Mouse (Mus musculus): ENCODE measurements around the gene Mef2d. TPM values are rescaled to one million over a fixed set of nuclear protein-coding genes. Genes with fewer than 3 reads are reported as not detected.
A peak's percentile ranks its signal among the peaks of the same experiment; 100 is the strongest.
"Not testable (repeated sequence)": the region's sequence is repeated elsewhere in the genome, so short reads cannot be mapped to it uniquely, and the experiment has no call there.

Gene Mef2d
- polyA plus RNA-seq, 1 experiment: 26.1 TPM

GRCm38 (mm10) chr3:88174894-88175293 is 32.7 kb downstream of the Mef2d start:
- WGBS: 60% methylated on average over 2 of the region's 2 CpGs
- no peak for DNase-seq (ENCODE audit: low read depth, low spot score)

GRCm38 (mm10) chr3:88177106-88177505 is 34.9 kb downstream of the Mef2d start:
- WGBS: 19% methylated on average over 5 of the region's 5 CpGs
- DNase-seq (ENCODE audit: low read depth, low spot score): no peak

DNA sequence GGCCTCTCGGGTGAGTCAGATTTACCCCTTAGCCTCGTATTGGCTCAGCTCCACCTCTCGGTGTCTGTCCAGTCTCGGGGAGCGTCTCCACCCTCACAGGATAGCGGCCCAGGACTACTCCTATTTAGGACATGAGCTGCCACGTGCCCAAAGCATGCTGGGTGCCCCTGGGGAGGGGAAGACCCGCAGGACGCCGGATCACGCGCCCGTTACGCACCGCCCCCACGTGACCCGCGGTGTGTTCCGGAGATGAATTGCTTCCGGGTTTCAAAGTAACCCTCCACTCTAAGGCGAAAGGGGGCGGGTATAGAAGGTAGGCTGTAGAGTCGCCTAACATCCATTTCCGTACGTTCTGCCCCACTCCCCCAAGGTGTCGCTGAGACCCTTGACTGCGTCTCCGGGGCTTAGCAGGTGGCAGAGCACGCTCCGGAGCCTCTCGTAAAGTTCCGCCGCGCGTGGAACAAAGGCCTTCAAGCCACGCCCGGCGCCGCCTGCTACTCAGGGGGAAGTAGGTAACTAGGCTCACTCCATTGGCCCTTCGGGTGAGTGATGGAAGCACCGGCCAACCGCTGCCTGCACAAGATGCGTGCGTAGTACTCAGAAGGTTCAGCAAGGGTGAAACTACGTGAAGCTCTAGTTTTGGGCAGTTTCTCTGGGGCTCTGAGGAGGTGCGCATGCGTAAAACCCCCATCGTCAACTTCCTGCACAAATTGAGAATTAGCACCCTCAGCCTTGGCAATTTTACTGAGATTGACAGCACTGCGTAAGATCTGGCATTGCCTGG is 35.6 kb downstream of the Mef2d start:
- WGBS: under 1% methylated on average over 49 of the region's 49 CpGs
- DNase-seq (ENCODE audit: low read depth, low spot score): peak; percentile 99

GRCm38 (mm10) chr3:88178346-88178733 is 36.2 kb downstream of the Mef2d start:
- WGBS: 20% methylated on average over 11 of the region's 11 CpGs
- DNase-seq (ENCODE audit: low read depth, low spot score): not testable (repeated sequence)

- DNase-seq (ENCODE audit: low read depth, low spot score): no peak
- WGBS: 90% methylated on average over 4 of the region's 4 CpGs
These were observed 36.8 kb downstream of the Mef2d start for GRCm38 (mm10) chr3:88178986-88179385.

- 44% methylated on average over 4 of the region's 4 CpGs for WGBS
- no peak for DNase-seq (ENCODE audit: low read depth, low spot score)
These were observed 39.2 kb downstream of the Mef2d start for GRCm38 (mm10) chr3:88181374-88181773.

- 77% methylated on average over 3 of the region's 3 CpGs for WGBS
- no peak for DNase-seq (ENCODE audit: low read depth, low spot score)
These were observed 44.3 kb downstream of the Mef2d start for GRCm38 (mm10) chr3:88186424-88186823.

DNA sequence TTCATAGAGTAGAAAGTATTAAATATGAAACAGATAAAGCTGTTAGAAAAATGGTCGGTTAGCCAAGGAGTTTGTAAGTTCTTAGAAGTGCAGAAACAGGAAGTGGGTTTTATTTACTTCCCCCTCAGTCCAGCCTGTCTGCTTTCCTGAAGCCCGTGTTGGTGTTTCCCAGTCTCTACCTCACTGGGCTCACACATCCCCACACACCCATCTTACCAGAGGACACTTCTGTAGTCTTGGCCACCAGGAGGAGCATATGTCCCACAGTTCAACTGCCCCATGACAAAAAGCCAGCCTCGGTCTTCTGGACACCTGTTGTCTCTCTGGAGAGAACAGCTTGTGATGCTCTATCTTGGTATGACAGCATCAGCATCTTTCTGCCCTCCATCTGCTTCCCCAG is 49.0 kb downstream of the Mef2d start:
- 10% methylated on average over 3 of the region's 3 CpGs for WGBS
- DNase-seq (ENCODE audit: low read depth, low spot score): no peak

DNA sequence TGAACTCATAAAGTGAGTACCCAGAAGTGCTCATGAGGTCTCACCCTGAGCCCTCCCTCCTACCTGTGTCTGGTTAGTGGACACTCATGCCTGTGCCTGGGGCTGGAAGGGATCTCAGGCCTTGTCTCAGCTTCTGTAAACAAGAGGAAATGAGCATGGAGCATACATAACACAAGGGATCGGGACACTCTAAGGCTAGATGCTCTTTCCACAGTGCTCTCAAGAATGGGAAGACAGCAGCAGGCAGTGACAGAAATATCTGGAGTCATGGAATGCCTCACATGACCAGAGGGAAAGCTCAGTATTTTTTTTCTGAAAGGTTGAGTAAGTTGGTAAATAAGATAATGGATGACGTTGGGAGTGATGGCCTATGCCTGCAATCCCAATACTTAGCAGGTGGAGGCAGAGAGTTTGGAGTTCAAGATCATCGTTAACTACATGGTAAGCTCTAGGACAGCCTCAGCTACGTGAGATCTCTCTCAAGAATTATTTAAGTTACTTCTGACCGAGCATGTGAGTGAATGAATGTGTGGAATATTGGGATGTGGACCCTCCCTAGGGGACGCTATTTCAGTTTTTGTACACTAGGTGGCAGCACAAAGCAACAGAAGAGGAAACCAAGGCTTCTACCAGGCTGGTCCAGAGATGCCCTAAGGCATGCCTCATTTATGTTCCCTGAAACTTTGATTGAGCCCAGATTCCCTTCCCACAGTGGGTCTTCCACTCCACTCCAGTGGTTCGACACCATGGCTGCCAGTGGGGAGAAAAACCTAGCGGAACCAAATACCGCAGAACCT is 49.8 kb downstream of the Mef2d start:
- DNase-seq (ENCODE audit: low read depth, low spot score): no peak
- WGBS: 29% methylated on average over 9 of the region's 9 CpGs

DNA sequence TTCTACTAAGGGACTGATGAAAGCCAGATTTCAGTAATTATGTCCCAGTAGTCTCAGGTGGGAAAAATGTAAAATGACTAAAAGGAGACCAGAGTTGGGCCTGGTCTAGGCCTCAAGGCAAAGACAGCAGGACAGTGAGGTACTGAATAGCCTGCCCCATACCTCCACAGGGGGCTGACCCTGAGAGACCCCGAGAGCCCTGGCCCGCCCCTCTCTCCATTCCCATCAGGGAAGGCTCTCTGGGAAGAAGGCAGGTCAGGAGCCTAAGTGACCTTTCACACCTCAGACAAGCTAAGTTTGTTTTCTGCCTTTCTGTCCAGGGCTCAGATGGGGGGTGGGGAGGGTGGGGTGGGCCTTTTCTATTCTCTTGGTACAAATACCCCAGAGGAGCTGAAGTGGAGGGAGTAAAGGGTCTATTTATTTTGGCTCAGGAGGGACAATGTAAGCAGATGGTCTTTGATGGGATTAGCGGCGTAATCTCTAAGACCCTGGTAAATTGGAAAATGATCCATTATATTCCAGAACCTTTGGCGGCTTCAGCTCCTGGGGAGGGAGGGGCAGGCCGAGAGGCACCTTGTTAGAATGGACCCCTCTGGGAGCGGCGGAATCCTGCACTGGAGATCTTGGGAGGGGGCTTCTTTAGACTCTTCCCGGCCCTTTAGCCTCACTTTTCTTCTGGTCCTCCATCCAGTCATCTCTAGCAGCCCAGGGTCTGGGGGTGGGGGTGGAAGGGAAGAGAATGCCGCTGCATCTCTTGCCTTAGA is 55.8 kb downstream of the Mef2d start:
- WGBS: 24% methylated on average over 10 of the region's 10 CpGs

DNA sequence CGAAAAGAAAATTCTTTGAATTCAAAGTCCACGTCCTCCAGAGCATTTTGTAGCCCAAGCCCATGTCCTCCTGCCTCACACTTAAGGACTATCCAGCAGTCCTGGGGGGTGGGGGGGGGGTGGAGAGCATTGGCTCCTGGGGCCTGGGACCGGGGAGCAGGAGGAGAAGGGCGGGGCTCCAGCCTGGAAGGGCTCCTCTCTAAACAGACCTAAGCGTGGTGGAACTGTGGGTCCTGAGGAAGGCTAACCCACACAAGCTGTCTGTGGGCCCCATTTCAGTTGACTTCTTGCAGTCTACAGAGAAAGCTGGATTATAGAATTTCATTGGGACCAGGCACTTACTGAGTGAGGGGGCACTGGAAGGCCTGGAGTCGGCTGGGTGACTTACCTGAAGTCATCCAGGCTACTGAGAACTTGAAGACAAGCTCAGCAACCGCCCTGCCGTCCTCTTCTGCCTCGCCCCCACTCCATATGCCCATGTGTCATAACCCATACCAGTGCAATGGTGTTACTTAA is 56.4 kb downstream of the Mef2d start:
- WGBS: 9% methylated on average over 9 of the region's 9 CpGs

More for the DNA sequence above, 55.8 kb downstream of the Mef2d start:
- DNase-seq (ENCODE audit: low read depth, low spot score): no peak

DNA sequence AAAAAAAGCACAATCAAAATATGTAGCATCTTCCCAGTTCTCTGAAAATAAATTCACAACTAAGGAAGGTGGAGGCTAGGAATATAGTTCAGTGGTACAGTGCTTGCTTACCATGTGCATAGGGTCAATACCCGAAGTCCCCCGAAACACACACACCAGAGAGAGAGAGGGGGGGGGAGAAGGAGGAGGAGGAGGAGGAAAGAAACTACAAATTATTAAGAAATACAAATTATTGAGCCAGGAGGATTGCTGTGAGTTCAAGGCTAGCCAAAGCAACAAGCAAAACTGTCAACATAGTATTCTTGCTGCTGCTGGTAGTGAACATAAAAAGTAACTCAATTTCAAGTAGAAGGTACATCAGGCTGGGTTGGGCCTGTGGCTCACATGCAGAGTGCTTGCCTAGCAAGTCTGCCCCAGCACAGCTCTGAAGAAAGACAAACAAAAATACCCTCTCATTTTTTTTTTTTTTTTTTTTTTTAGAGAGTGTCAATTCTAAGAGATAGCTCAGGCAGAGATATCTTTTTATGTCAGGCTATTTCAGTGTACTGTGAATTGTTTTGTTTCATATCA is 57.5 kb downstream of the Mef2d start:
- 43% methylated on average over 2 of the region's 2 CpGs for WGBS
- no peak for DNase-seq (ENCODE audit: low read depth, low spot score)

More for the DNA sequence above, 56.4 kb downstream of the Mef2d start:
- DNase-seq (ENCODE audit: low read depth, low spot score): no peak

- 3% methylated on average over 61 of the region's 61 CpGs for WGBS
- no peak for DNase-seq (ENCODE audit: low read depth, low spot score)
These were observed 58.2 kb downstream of the Mef2d start for GRCm38 (mm10) chr3:88200161-88200971.

- no peak for DNase-seq (ENCODE audit: low read depth, low spot score)
- 2% methylated on average over 34 of the region's 37 CpGs for WGBS
These were observed 58.8 kb downstream of the Mef2d start for GRCm38 (mm10) chr3:88200972-88201330.

GRCm38 (mm10) chr3:88201640-88202039 is 59.5 kb downstream of the Mef2d start:
- DNase-seq (ENCODE audit: low read depth, low spot score): no peak
- WGBS: 28% methylated on average over 5 of the region's 5 CpGs

DNA sequence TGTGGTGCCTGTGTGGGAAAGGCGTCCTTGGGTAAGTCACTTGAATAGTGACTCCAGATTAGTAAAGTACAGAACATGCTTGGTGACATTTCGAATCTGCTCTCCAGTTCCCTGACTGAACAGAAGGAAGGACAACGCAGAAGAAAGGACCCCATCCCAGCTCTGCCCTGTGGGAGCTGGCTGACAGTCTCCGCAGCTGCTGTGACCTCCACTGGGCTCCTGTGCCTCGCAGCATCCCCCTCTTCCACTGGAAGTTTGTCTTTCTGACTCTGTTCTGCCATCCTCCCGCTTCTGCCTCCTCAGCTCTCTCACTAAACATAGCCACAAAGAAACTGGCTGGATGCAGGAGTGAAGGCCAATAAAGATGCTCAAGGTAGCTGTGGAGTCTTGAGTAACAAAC is 60.8 kb downstream of the Mef2d start:
- no peak for DNase-seq (ENCODE audit: low read depth, low spot score)
- WGBS: 9% methylated on average over 6 of the region's 6 CpGs

GRCm38 (mm10) chr3:88203456-88203855 is 61.3 kb downstream of the Mef2d start:
- 15% methylated on average over 5 of the region's 5 CpGs for WGBS

DNA sequence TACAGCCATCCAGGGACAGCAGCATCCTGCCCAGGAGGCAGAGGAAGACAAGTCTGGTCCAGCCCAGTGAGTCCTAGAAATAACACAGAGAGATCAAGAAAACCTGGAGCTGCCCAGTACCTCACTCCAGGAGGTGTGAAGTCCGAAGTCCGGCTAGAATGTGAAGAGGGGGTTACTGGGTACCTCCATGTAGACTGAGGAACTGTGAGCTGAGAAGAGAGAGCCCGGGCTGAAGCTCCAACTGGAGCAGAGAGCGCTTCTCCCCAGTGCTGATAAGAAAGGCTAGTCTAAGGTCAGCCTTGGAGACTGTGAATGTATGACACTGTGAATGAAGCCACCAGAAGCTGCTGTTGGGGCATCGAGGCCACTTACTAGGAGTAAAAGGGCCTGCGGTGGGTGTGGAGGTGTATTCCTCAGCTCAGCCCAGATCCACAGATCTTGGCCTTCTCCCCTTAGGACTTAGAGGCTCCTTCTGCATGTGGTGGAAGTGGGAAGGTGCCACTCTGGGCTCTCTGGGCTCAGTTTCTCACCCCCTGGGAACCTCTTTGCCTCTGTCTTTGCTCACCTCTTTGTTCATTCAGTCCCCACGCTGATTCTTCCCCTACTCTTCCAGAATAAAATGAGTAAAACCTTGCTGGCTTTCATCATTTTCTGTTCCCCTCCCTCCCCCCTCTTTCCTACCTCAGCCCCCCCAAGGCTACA is 62.0 kb downstream of the Mef2d start:
- 6% methylated on average over 7 of the region's 7 CpGs for WGBS
- no peak for DNase-seq (ENCODE audit: low read depth, low spot score)

More at GRCm38 (mm10) chr3:88203456-88203855, 61.3 kb downstream of the Mef2d start:
- no peak for DNase-seq (ENCODE audit: low read depth, low spot score)

Measured in large intestine, adult 2 months (tissue).